Mouse (Mus musculus): ENCODE results near the gene Echs1. TPM values are rescaled to one million over a fixed set of nuclear protein-coding genes. Genes with fewer than 3 reads are reported as not detected.

Gene Echs1
- polyA plus RNA-seq (2017; shearing (Covaris generic)) = 60.8 TPM

GRCm38 (mm10) chr7:140116329-140117054 is at the start of gene Echs1:
Gene Echs1, minus strand, starts transcription at chr7:140116476.

DNA sequence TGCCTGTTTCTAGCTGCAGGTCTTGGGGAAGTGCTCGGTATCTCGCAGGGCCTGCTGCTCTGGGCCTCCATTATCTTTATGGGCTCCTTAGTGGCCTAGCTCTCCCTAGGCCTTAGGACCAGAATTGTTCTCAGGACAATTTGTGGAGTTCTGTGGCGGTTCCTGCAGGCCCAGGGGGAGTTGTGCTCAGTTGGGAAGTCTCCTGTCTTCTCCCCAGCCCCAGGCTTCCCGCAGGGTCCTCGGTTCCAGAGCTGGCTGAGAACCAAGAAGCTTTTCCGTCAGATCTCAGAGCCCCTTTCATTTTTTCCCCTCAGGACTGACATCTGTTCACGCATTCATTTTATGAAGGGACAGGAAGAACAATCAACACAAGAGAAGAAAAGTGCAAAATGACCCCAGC is 48.4 kb upstream of the Echs1 start, which contains the start of gene Olfr522:
TSS of gene Olfr522 (minus strand) at position 101 of the 400 bp plus-strand sequence.

GRCm38 (mm10) chr7:140154218-140154927 is 38.1 kb upstream of the Echs1 start, which contains the start of gene Sprn:
Gene Sprn, minus strand, starts transcription at chr7:140154877.

GRCm38 (mm10) chr7:140137135-140138020 is 21.1 kb upstream of the Echs1 start, which contains the start of gene Mtg1:
Gene Mtg1, plus strand, starts transcription at chr7:140137564.

GRCm38 (mm10) chr7:140115583-140116328 is 520 bp downstream of the Echs1 start, which contains the start of gene Paox:
Gene Paox, plus strand, starts transcription at chr7:140115799.

DNA sequence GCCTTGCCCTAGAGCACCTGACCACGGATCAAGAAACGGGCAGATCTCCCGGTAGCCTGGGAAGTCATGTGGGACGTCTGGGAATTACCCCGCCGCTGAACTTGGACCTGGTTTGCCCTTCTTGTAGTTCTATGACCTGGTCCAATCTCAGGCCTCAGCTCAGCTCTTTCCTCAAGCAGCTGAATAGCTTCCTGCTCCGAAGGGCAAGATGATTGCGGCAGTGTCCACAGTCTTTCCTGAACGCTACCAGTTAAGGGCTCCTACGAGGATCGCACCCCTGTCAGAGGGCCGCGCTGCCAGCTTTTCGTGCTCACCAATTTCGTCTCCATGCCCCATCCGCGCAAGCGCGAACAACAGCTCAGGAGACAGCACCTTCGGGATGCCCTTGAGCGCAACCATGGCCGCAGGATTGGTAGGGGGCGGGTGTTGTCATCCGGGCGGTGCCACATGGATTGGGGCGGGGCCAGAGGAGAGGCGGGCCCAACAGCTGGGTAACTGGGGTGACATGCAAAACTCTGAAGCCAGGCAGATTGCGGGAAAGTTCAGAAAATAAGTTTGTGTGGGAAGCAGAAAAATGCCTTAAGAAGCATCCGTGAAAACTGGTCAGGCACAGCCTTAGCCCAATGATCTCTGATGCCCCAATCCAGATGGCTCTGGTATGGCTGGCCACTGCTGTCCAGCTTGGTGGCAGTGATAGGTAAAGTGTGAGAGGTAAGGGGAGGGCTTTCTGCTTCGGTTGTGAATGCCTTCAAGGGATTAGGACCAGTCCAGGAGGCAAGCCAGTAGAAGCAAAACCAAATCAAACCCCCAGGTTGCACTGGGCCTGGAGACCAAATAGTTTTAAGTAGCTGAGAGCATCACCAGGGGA is 14.0 kb downstream of the Echs1 start, which contains the start of gene Fuom:
TSS of gene Fuom (minus strand) at position 449 of the 868 bp plus-strand sequence.

DNA sequence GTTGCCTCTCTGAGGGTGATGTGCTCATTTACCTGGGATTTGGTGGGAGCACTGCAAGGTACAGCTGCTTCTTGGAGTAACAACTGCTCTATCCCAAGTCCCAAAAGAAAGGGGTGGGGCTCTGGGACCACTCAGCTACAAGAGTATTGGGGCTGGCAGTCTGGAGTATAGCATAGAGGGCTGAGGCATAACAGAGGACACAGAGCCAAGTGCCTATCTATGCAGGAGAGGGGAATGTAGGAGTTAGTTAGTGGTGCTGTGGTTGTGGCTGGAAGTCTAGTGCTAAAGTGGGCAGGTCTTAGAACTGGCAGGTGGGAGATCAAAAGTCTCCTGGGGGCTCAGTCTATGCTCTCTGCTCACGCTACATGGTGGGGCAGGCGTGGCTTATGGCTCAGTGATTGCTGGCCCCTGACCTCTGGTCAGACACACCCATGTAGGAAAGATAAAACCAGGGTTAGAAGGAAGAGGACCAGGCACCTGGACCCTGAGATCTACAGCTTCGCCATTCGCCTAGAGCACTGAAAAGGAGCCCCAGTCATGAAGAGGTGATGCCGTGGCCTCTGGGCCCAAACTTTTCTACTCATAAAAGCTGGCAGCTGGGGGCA is 23.2 kb downstream of the Echs1 start, which contains the start of gene Prap1:
TSS of gene Prap1 (plus strand) at position 472 of the 605 bp plus-strand sequence.

GRCm38 (mm10) chr7:140082242-140082678 is 34.0 kb downstream of the Echs1 start, which contains the start of gene Caly:
Gene Caly, minus strand, starts transcription at chr7:140082548.

Other genes starting within 250 kb of the Echs1 start
- gene Kndc1, start 221.8 kb downstream of the Echs1 start, polyA plus RNA-seq (2017; shearing (Covaris generic)) = 0.53 TPM
- gene Utf1, start 172.7 kb downstream of the Echs1 start, polyA plus RNA-seq (2017; shearing (Covaris generic)) = 4.1 TPM
- gene 6430531B16Rik, start 137.7 kb downstream of the Echs1 start, polyA plus RNA-seq (2017; shearing (Covaris generic)) = 0.24 TPM
- 18.0 TPM for gene Adam8, start 123.9 kb downstream of the Echs1 start, polyA plus RNA-seq (2017; shearing (Covaris generic))
- gene Zfp511, start 80.1 kb downstream of the Echs1 start, polyA plus RNA-seq (2017; shearing (Covaris generic)) = 66.2 TPM
- gene Tubgcp2, start 79.8 kb downstream of the Echs1 start, polyA plus RNA-seq (2017; shearing (Covaris generic)) = 34.2 TPM
- gene Msx3, start 67.4 kb downstream of the Echs1 start, polyA plus RNA-seq (2017; shearing (Covaris generic)) = not detected
- not detected for gene Caly, start 33.9 kb downstream of the Echs1 start, polyA plus RNA-seq (2017; shearing (Covaris generic))
- gene Prap1, start 23.1 kb downstream of the Echs1 start, polyA plus RNA-seq (2017; shearing (Covaris generic)) = not detected
- 12.2 TPM for gene Fuom, start 14.0 kb downstream of the Echs1 start, polyA plus RNA-seq (2017; shearing (Covaris generic))
- gene Paox, start 677 bp downstream of the Echs1 start, polyA plus RNA-seq (2017; shearing (Covaris generic)) = 3.5 TPM
- gene Mtg1, start 21.1 kb upstream of the Echs1 start, polyA plus RNA-seq (2017; shearing (Covaris generic)) = 30.8 TPM
- gene Sprn, start 38.4 kb upstream of the Echs1 start, polyA plus RNA-seq (2017; shearing (Covaris generic)) = not detected
- gene Olfr522, start 48.3 kb upstream of the Echs1 start, polyA plus RNA-seq (2017; shearing (Covaris generic)) = not detected
- gene Olfr523, start 56.7 kb upstream of the Echs1 start, polyA plus RNA-seq (2017; shearing (Covaris generic)) = not detected
- not detected for gene Olfr524, start 89.5 kb upstream of the Echs1 start, polyA plus RNA-seq (2017; shearing (Covaris generic))
- not detected for gene Cd163l1, start 101.8 kb upstream of the Echs1 start, polyA plus RNA-seq (2017; shearing (Covaris generic))
- 0.56 TPM for gene 5830411N06Rik, start 130.8 kb upstream of the Echs1 start, polyA plus RNA-seq (2017; shearing (Covaris generic))
- not detected for gene Olfr525, start 204.4 kb upstream of the Echs1 start, polyA plus RNA-seq (2017; shearing (Covaris generic))
- not detected for gene Olfr527, start 217.5 kb upstream of the Echs1 start, polyA plus RNA-seq (2017; shearing (Covaris generic))
- gene Olfr60, start 245.2 kb upstream of the Echs1 start, polyA plus RNA-seq (2017; shearing (Covaris generic)) = 0.27 TPM

All from activated CD4-positive, CD25-positive, alpha-beta regulatory T cell, adult 9 weeks (primary cell).